Mouse (Mus musculus) splenic B cell, adult 2 months (primary cell): ENCODE results near the gene Polr3c.

ENCODE experiments used
- DNase-seq: peaks from one replicate; pipeline ENCODE4 v3.0.0-alpha.2; 2011; ENCODE audit warnings: low read depth, low spot score
- H3K27me3 ChIP-seq: 2 replicates; pipeline ENCODE4 v1.6.1; 2012; ENCODE audit warnings: mild to moderate bottlenecking, low read length, moderate library complexity, mixed read lengths; ENCODE audit not compliant: control insufficient read depth, poor library complexity, insufficient read depth, severe bottlenecking
- H3K36me3 ChIP-seq: 2 replicates; pipeline ENCODE4 v1.6.1; 2012; ENCODE audit warnings: mild to moderate bottlenecking, low read length, moderate library complexity, mixed read lengths; ENCODE audit not compliant: control insufficient read depth, poor library complexity, insufficient read depth, severe bottlenecking

The Polr3c gene

GRCm38 (mm10) chr3:96730785-96731184 is 3.4 kb upstream of the Polr3c start:
- H3K27me3 ChIP-seq = no peaks in the 10 kb centered on the region
- H3K36me3 ChIP-seq = no peaks in the 10 kb centered on the region
- no peak for DNase-seq

- Histone ChIP-seq H3K36me3 (no peaks in the 10 kb centered on the region), H3K27me3 (no peaks in the 10 kb centered on the region)
- peak; percentile 43 for DNase-seq
These were observed 2.0 kb upstream of the Polr3c start for GRCm38 (mm10) chr3:96729403-96729784.

DNA sequence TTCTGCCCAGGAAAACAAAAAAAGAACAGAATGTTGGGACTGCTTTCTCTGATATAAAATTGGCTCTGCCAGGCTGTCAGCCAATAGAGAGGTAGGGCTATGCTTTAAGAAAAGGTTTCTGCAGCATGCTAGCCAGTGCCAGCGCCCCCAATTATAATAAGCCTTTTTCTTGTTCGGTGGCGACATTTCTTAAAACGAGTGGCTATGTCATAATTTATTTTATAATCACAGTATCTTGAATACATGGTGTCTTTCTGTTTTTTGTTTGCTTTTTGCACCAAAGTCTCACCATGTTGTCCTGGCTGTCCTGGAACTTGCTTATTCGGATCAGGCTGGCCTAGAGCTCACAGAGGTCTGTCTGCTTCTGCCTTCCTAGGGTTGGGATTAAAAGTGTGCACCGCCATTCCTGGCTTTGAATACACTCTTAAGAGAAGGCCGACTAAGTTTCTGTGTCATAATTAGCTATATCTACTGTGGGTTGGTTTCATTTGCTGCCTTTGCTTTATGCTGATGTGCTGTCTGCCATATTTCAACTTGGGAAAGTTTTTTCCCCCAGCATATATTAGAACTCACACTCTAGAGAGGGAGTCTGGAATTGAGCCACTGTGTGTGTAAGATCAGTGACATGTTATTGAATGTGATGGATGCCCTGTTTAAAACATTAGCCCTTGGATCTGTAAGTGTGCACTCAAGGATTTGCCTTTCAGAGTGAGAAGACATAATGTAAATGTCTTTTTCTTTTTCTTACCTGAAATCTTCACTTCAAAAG is 1.4 kb upstream of the Polr3c start:
- H3K27me3 ChIP-seq = no peaks in the 10 kb centered on the region
- no peak for DNase-seq
- H3K36me3 ChIP-seq = no peaks in the 10 kb centered on the region

DNA sequence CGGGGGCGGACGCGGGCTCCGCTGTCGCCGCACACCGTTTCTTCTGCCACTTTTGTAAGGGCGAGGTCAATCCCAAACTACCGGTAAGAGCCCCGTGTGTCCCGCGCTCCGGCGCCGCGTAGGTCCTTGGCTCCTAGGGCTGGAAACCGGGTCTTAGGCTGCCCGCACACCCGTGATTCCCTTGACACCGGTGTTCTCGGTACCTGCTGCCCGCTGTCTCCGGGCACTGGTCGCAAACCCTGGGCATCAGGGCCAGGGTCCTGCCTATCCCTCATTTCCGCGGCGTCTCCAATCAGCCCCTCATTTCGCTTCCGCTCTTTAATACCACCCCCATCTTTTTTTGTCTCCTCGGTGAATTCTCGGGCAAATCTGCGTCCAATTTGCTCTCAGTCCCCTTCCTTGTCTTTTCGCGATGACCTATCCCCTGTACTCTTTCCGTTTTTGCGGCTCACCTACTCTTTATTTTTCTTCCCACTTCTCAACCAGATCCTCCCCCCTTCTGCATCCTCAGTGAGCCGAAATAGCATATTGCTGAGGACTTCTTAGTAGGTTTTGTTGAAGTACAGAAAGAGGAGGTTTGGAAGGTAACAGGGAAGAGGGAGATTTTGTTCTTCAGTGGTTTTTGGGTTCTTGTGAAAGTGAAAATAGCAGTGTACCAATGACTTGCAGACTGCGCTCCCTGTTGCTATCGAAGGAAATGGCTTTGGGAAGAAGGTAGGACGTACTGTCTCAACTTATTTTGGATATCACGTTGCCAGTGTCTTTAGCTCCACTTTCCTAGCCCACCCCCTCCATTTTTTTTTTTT is 603 bp upstream of the Polr3c start:
- no peaks in the 10 kb centered on the region for H3K36me3 ChIP-seq

GRCm38 (mm10) chr3:96719173-96719572 is 8.3 kb downstream of the Polr3c start:
- DNase-seq = peak; percentile 35
- Histone ChIP-seq H3K36me3 (peaks cover 8% of the 10 kb centered on the region), H3K27me3 (no peaks in the 10 kb centered on the region)

More for the DNA sequence above, 603 bp upstream of the Polr3c start:
- H3K27me3 ChIP-seq = no peaks in the 10 kb centered on the region
- peak; percentile 32 for DNase-seq

- no peak for DNase-seq
These were observed 11.6 kb downstream of the Polr3c start for GRCm38 (mm10) chr3:96715854-96716253.

DNA sequence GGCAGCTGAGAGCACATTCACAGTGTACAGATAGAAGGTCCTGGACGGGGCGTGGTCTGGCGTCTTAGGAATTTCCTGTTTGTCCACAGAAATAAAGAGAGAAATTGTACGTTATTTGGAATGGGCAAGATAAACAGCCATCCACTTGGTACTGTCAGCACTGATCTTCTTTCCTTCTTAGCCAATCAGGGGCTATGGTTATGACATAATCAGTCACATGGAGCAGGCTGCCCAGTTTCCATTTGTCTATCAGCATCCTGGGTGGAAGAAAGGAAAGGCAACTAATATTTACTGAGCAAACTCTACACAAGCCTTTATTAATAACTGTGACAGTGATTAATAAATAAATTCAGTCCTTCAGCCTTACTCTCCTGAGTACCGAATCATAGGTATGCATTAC is 13.1 kb downstream of the Polr3c start:
- no peak for DNase-seq
- peaks cover 11% of the 10 kb centered on the region for H3K36me3 ChIP-seq
- no peaks in the 10 kb centered on the region for H3K27me3 ChIP-seq

More at GRCm38 (mm10) chr3:96715854-96716253, 11.6 kb downstream of the Polr3c start:
- H3K36me3 ChIP-seq = peaks cover 14% of the 10 kb centered on the region
- H3K27me3 ChIP-seq = no peaks in the 10 kb centered on the region

- DNase-seq = no peak
- Histone ChIP-seq H3K36me3 (peaks cover 8% of the 10 kb centered on the region), H3K27me3 (no peaks in the 10 kb centered on the region)
These were observed 18.8 kb downstream of the Polr3c start for GRCm38 (mm10) chr3:96708684-96709064.

GRCm38 (mm10) chr3:96707903-96708683 is 19.3 kb downstream of the Polr3c start, which contains the start of gene Nudt17:
Nudt17 (minus strand) TSS chr3:96708562.
- Histone ChIP-seq H3K27me3 (no peaks in the 10 kb centered on the region), H3K36me3 (peaks cover 4% of the 10 kb centered on the region)
- DNase-seq = peak; percentile 81

GRCm38 (mm10) chr3:96706984-96707383 is 20.4 kb downstream of the Polr3c start:
- no peak for DNase-seq
- peaks cover 3% of the 10 kb centered on the region; the same call in 1 of the 2 replicates for H3K36me3 ChIP-seq
- no peaks in the 10 kb centered on the region for H3K27me3 ChIP-seq

GRCm38 (mm10) chr3:96706217-96706616 is 21.2 kb downstream of the Polr3c start:
- H3K27me3 ChIP-seq = no peaks in the 10 kb centered on the region
- peaks cover 3% of the 10 kb centered on the region; the same call in 1 of the 2 replicates for H3K36me3 ChIP-seq
- DNase-seq = no peak

DNA sequence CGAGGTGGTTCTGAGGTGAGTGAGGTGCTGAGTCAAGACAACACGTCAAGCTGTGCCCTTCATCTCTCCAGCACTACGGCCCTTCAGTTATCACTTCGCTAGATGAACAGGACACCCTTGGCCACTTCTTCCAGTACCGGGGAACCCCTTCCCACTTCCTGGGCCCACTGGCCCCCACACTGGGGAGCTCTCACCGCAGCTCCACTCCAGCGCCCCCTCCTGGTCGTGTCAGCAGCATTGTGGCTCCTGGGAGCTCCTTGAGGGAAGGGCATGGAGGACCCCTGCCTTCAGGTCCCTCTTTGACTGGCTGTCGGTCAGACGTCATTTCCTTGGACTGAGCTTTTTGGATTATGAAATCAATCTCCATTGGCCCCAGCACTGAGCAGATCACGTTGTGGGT is 22.6 kb downstream of the Polr3c start:
- peak; percentile 44 for DNase-seq
- H3K27me3 ChIP-seq = no peaks in the 10 kb centered on the region

GRCm38 (mm10) chr3:96701003-96701402 is 26.4 kb downstream of the Polr3c start:
- DNase-seq = no peak
- H3K36me3 ChIP-seq = no peaks in the 10 kb centered on the region; the same call in 1 of the 2 replicates
- no peaks in the 10 kb centered on the region for H3K27me3 ChIP-seq

More for the DNA sequence above, 22.6 kb downstream of the Polr3c start:
- H3K36me3 ChIP-seq = no peaks in the 10 kb centered on the region; the same call in 1 of the 2 replicates

DNA sequence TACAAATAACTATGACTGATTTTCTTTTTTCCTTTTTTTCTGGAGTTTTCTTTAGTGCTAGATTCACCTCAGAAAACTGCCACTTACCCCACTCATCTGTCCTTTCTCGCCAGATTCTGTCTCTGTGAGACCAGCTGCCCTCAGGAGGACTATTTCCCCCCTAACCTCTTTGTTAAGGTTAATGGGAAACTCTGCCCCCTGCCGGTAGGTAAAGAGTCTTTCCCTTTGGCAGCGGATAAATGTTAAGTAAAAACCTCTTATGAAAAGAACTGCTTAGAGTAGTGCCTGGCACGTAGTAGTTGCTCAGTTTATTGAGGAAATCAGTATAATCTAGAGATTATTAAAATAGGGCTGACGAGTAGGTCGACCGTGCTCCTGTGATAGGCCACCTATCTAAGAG is 27.1 kb downstream of the Polr3c start:
- DNase-seq = peak; percentile 59
- Histone ChIP-seq H3K27me3 (no peaks in the 10 kb centered on the region), H3K36me3 (no peaks in the 10 kb centered on the region)
